Mouse (Mus musculus) lung, adult 2 months (tissue): Measurements from ENCODE around the gene Txlna.

Source experiments
- CTCF ChIP-seq: fragments of 200-500 bp; IDR thresholded peaks from 2 replicates; pipeline ENCODE4 v1.5.1; 2011; ENCODE audit warnings: mild to moderate bottlenecking, low read length, control low read depth; ENCODE audit not compliant: insufficient read depth
- POLR2A ChIP-seq: fragments of 200-500 bp; IDR thresholded peaks from 2 replicates; pipeline ENCODE4 v1.6.1; 2011; ENCODE audit warnings: low read depth, mild to moderate bottlenecking, control low read depth, low read length, borderline replicate concordance; ENCODE audit errors: extremely low read depth

DNA sequence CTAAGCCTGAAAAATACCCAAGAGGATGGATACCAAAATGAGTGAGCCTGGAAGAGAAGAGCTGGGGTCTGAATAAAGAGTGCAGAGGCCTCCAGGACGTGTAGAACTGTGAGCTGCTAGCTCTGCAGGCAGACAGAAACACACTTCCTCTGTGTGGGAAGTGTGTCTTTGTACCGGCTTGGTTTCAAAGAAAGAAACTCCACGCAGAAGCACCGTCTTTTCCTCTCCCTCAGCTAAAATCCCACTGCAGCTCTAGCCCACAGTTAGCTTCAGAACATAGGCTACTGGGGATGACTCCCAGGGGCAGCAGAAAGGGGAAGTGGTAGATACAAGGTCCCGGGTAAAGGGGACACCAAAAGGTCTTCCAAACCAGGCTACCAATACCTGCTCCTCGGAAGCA is 4.3 kb upstream of the Txlna start:
- no peak for TF ChIP-seq POLR2A
- TF ChIP-seq CTCF, result no peak
